Mouse (Mus musculus) embryonic facial prominence, embryonic 13.5 days (tissue): ENCODE data around the gene Gpalpp1. TPM values are rescaled to one million over a fixed set of nuclear protein-coding genes. Genes with fewer than 3 reads are reported as not detected.

Source experiments
- ATAC-seq: fragments of 200-750 bp; cut with Nextera tagmentation; 2 replicates; pipeline ENCODE4 v1.8.0; 2017; ENCODE audit warnings: low read depth; ENCODE audit not compliant: insufficient number of reproducible peaks, insufficient read depth, low FRiP score, low TSS enrichment
- H3K27ac ChIP-seq: fragments of 300-500 bp; sonication (generic); 2 replicates; pipeline ENCODE4 v1.5.1; 2015; ENCODE audit warnings: moderate library complexity, mild to moderate bottlenecking, inconsistent platforms
- H3K27me3 ChIP-seq: fragments of 300-500 bp; sonication (generic); 2 replicates; pipeline ENCODE4 v1.6.1; 2015; ENCODE audit warnings: mild to moderate bottlenecking, inconsistent platforms
- H3K36me3 ChIP-seq: fragments of 300-500 bp; sonication (generic); 2 replicates; pipeline ENCODE4 v1.6.1; 2015; ENCODE audit warnings: mild to moderate bottlenecking, inconsistent platforms
- H3K4me1 ChIP-seq: fragments of 300-500 bp; sonication (generic); 2 replicates; pipeline ENCODE4 v1.6.1; 2015; ENCODE audit warnings: inconsistent platforms
- H3K4me2 ChIP-seq: fragments of 300-500 bp; sonication (generic); 2 replicates; pipeline ENCODE4 v1.6.1; 2015; ENCODE audit warnings: moderate library complexity, mild to moderate bottlenecking, inconsistent platforms
- H3K4me3 ChIP-seq: fragments of 300-500 bp; sonication (generic); 2 replicates; pipeline ENCODE4 v1.5.1; 2015; ENCODE audit warnings: mild to moderate bottlenecking, inconsistent platforms
- H3K9ac ChIP-seq: fragments of 300-500 bp; sonication (generic); 2 replicates; pipeline ENCODE4 v1.6.1; 2015; ENCODE audit warnings: mild to moderate bottlenecking, inconsistent platforms
- H3K9me3 ChIP-seq: fragments of 300-500 bp; sonication (generic); 2 replicates; pipeline ENCODE4 v1.6.1; 2016; ENCODE audit warnings: inconsistent platforms
- WGBS: fragments of 180-500 bp; shearing (Covaris S2); methylation state at CpG from one replicate; pipeline ENCODE4 v1.1.7; 2015; ENCODE audit warnings: mixed read lengths; 5-methylcytosine and 5-hydroxymethylcytosine counted together
- polyA plus RNA-seq: library from polyadenylated mRNA; unstranded; fragments of >200 nt; fragmentation: Nextera tagmentation; extraction: Ambion mirVana; gene quantifications from 2 replicates; pipeline ENCODE4 v1.2.1, GENCODE M21; 2015

The Gpalpp1 gene
- polyA plus RNA-seq, 1 experiment from 2014 or later, result 12.7 TPM

DNA sequence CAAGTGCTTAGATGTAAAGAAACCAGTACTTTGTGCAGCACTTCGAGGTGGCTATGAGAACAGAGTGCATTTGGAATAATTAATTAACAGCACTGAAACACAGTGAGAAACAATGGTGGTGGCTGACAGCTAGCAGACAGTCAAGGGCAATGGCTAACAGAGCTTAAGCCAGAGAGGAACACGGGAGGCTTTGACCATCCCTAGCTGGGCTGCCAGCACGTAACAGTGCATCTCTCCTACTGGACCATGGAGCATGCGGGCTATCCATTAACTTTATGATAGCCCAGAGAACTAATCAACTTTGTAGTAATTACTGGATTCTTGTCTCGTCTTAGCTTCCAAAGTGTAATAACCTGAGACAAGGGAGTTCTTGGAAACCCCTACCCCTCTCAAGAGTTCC is 12.7 kb downstream of the Gpalpp1 start:
- H3K36me3 ChIP-seq, result peaks cover 73% of the 10 kb centered on the region
- H3K9ac ChIP-seq, result no peak overlapping the region
- WGBS, result 94% methylated on average over 5 of the region's 5 CpGs
- ATAC-seq, result no peak
- H3K27ac ChIP-seq, result no peak overlapping the region
- H3K4me3 ChIP-seq, result no peak overlapping the region
- no peak overlapping the region for H3K4me2 ChIP-seq
- H3K27me3 ChIP-seq, result no peaks in the 10 kb centered on the region
- H3K4me1 ChIP-seq, result no peaks in the 10 kb centered on the region
- H3K9me3 ChIP-seq, result no peaks in the 10 kb centered on the region

DNA sequence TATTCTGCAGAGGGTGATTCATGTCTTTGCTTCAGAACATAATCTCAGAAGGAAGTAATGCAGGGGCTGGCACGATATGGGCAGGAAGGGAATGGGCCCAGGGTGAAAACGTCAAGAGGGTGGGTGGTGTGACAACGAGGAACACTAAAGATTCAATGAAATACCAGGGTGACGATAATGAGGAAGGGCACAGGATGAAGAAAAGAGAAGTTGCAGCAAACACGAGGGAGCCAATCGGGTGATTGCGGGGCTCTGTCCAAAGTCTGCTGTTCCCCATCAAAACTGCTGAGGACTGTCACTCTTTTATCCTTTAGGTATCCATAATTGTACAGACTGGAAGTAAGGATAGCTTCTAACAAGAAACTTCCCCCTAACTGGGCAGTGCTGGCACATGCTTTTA is 13.3 kb downstream of the Gpalpp1 start:
- Histone ChIP-seq H3K27ac (no peak overlapping the region), H3K4me1 (no peaks in the 10 kb centered on the region), H3K36me3 (peaks cover 76% of the 10 kb centered on the region), H3K4me3 (no peak overlapping the region), H3K27me3 (no peaks in the 10 kb centered on the region), H3K9ac (no peak overlapping the region), H3K4me2 (no peak overlapping the region), H3K9me3 (no peaks in the 10 kb centered on the region)
- WGBS, result 92% methylated on average over 7 of the region's 7 CpGs
- ATAC-seq, result no peak

DNA sequence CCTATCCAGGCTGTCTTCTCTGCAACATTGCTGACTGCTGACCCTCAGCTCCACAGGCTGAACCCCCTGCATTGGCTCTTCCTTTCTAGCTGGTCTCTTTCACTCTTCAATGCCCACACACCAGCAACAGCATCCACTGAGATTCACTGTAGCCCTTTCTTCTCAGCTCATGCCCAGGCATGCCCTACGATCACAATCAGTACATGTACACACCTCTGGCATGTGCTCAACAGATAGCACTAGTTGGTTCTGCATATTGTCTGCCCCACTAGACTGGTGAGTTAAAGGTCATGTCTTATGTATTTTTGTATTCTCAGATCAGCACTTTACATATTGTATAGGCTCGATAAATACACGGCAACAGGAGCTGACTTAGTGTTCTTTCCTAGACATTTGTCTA is 26.4 kb downstream of the Gpalpp1 start:
- Histone ChIP-seq H3K4me1 (no peaks in the 10 kb centered on the region), H3K36me3 (peaks cover 3% of the 10 kb centered on the region; the same call in 1 of the 2 replicates), H3K27ac (no peak overlapping the region; the same call in 1 of the 2 replicates), H3K4me2 (no peak overlapping the region), H3K9me3 (no peaks in the 10 kb centered on the region), H3K9ac (no peak overlapping the region), H3K4me3 (no peak overlapping the region), H3K27me3 (no peaks in the 10 kb centered on the region)
- ATAC-seq, result no peak
- WGBS, result 76% methylated on average over 3 of the region's 3 CpGs

DNA sequence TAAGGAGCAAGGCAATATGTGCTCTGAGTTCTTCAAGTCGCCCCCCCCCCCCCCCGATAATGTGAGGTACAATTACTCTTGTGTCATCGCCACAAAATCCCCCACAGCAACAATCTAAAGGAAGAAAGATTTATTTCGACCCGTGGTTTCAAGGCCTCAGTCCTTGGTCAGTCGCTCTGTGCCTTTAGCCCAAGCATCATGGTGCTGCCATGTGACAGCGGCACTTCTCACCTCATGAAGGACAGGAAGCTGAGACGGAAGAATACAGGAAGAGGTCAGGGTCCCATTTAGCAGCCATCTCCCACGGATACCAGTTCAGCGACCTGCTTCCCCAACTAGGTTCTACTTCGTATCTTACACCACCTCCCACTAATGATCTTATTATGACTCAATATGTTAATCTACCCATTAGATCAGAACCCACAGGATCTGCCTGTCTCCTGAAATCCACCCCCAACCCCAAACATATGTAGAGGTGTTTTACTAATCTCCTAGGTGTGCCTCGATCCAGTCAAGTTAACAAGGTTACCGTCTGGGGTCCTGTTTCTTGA is 28.4 kb downstream of the Gpalpp1 start:
- 88% methylated on average over 13 of the region's 13 CpGs for WGBS
- Histone ChIP-seq H3K36me3 (no peaks in the 10 kb centered on the region), H3K4me3 (no peak overlapping the region), H3K9me3 (no peaks in the 10 kb centered on the region), H3K27ac (no peak overlapping the region), H3K9ac (no peak overlapping the region), H3K27me3 (no peaks in the 10 kb centered on the region), H3K4me1 (no peaks in the 10 kb centered on the region), H3K4me2 (no peak overlapping the region)
- no peak for ATAC-seq

DNA sequence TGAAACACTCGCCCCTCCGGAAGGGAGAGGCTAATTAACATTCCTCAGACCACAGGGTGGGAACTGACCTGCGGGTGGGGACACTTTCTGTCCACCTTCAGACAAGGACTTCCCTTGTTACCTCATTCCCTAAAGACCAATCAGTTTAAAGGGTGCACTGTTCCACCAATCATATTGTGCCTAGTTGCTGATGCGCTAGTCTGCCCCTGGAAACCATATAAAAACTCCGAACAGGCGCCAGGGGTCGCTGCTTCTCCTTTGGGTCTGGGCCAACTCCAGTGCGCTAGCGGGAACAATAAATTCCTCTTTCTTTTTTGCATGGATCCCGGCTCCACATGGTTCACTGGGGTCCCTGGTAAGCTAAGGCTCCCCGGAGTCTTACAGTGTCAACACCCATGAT is 29.1 kb downstream of the Gpalpp1 start:
- H3K9ac ChIP-seq, result no peak overlapping the region
- 62% methylated on average over 11 of the region's 11 CpGs for WGBS
- no peaks in the 10 kb centered on the region for H3K9me3 ChIP-seq
- no peak overlapping the region for H3K4me2 ChIP-seq
- H3K4me3 ChIP-seq, result no peak overlapping the region
- no peaks in the 10 kb centered on the region for H3K36me3 ChIP-seq
- no peak overlapping the region for H3K27ac ChIP-seq
- ATAC-seq, result no peak
- H3K27me3 ChIP-seq, result no peaks in the 10 kb centered on the region
- H3K4me1 ChIP-seq, result no peaks in the 10 kb centered on the region

DNA sequence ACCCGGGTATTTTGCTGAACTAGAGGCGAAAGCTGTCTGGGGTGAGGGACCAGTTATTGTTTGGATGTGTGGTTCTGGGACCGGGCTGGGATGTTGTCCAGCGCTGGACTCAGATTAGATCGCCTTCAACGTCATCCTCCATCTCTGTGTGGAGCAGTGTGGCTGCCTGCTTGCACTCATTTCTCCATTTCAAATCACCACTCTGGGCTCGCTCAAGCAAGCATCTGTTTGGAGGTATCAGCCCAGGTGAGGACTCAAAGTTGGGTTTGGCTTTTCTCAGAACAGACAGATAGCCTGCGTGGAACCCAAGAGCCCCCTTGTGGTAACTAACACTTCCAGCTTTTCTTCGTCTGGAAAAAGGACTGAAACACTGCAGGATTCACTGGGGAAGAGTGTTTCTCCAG is 33.5 kb downstream of the Gpalpp1 start:
- H3K9ac ChIP-seq, result no peak overlapping the region
- no peak for ATAC-seq
- no peaks in the 10 kb centered on the region for H3K4me1 ChIP-seq
- H3K27me3 ChIP-seq, result no peaks in the 10 kb centered on the region
- no peak overlapping the region for H3K4me3 ChIP-seq
- no peaks in the 10 kb centered on the region for H3K36me3 ChIP-seq
- no peak overlapping the region for H3K4me2 ChIP-seq
- 46% methylated on average over 9 of the region's 9 CpGs for WGBS
- H3K27ac ChIP-seq, result no peak overlapping the region
- no peaks in the 10 kb centered on the region for H3K9me3 ChIP-seq

DNA sequence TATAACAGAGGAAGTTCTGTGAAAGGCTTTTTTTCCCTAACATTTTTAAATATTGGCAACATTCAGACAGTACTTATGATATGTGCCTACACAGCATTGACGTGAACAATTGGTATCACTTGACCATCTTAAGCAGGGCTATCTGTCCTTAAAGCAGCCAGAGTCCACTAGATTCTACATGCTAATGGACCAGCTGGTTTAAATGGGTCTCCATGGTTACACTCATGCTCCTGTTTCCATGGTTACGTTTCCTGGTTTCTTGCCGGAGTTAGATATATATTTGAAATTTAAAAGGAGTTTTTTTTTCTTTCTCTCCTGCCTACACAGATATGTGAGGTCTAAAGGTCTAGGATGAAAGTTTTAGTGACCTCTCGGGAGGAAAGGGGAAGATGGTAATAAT is 34.0 kb downstream of the Gpalpp1 start:
- no peak overlapping the region for H3K9ac ChIP-seq
- WGBS, result 53% methylated on average over 4 of the region's 4 CpGs
- ATAC-seq, result no peak

DNA sequence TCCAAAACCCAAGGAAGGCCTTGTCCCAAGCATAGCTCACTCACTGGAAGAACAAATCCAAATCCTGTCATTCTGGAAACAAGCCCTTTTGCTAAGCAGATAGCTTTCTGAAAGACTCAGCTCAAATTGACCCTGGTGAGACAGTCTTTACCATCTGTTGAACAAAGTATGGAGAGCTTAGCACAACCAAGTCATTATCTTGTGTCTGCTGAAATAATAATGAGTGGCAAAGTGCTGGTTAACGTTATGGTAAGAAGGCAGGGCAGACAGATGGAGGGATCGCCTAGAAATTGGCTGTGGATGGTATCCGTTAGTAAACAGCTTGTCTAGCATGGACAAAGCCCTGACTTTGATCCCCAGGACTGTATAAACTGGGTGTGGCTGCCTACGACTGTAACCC is 34.8 kb downstream of the Gpalpp1 start:
- no peaks in the 10 kb centered on the region for H3K4me1 ChIP-seq
- no peak overlapping the region for H3K4me3 ChIP-seq
- no peak overlapping the region for H3K27ac ChIP-seq
- ATAC-seq, result no peak
- H3K9me3 ChIP-seq, result no peaks in the 10 kb centered on the region
- H3K36me3 ChIP-seq, result no peaks in the 10 kb centered on the region
- no peaks in the 10 kb centered on the region for H3K27me3 ChIP-seq
- no peak overlapping the region for H3K4me2 ChIP-seq
- 53% methylated on average over 4 of the region's 4 CpGs for WGBS
- H3K9ac ChIP-seq, result no peak overlapping the region

More for the DNA sequence above, 34.0 kb downstream of the Gpalpp1 start:
- H3K4me2 ChIP-seq, result no peak overlapping the region
- no peak overlapping the region for H3K27ac ChIP-seq
- no peaks in the 10 kb centered on the region for H3K9me3 ChIP-seq
- H3K4me1 ChIP-seq, result no peaks in the 10 kb centered on the region
- no peak overlapping the region for H3K4me3 ChIP-seq
- no peaks in the 10 kb centered on the region for H3K36me3 ChIP-seq
- H3K27me3 ChIP-seq, result no peaks in the 10 kb centered on the region

DNA sequence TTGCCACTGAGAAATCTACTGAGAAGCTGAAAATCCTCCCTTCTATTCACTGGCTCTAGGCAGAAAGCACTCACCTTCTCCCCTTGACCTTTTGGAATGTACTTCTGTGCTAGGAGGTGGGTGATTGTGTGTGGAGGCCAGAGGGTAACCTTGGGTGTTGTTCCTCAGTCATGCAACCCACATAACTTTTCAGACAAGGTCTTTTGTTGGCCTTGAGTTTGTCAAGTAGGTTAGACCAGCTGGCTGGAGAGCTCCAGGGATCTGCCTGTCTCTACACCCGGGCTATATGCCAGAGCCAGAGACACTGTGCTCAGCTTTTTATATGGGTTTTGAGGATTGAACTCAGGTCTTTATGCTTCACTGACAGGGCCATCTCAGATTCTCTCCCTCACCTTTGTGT is 36.4 kb downstream of the Gpalpp1 start:
- H3K4me1 ChIP-seq, result no peaks in the 10 kb centered on the region
- no peak overlapping the region for H3K9ac ChIP-seq
- 88% methylated on average over 1 of the region's 1 CpGs for WGBS
- H3K27me3 ChIP-seq, result no peaks in the 10 kb centered on the region
- no peak overlapping the region for H3K4me2 ChIP-seq
- H3K36me3 ChIP-seq, result no peaks in the 10 kb centered on the region
- no peak overlapping the region for H3K27ac ChIP-seq
- H3K9me3 ChIP-seq, result no peaks in the 10 kb centered on the region
- no peak overlapping the region for H3K4me3 ChIP-seq
- no peak for ATAC-seq

DNA sequence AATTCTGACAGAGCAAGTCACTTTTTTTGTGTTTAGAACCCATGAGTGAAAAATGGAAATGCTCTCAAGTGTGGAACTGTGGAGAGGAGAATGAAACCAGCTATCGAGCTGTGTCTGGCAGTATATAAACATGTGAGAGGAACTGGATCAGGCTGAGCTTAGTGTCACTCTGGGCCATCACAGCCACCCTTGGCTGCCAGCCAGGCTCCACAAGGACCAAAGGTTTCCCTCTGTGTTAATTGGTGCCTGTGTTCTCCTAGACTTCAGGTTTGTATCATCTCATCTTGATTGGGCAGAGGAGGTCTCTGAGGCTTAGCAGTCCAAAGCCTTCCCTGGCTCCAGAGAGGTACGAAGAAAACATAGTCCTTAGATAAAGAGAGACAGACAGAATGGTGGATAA is 37.9 kb downstream of the Gpalpp1 start:
- no peaks in the 10 kb centered on the region for H3K4me1 ChIP-seq
- no peaks in the 10 kb centered on the region for H3K36me3 ChIP-seq
- H3K27ac ChIP-seq, result no peak overlapping the region
- 80% methylated on average over 2 of the region's 2 CpGs for WGBS
- H3K4me2 ChIP-seq, result no peak overlapping the region
- H3K27me3 ChIP-seq, result no peaks in the 10 kb centered on the region
- no peak overlapping the region for H3K4me3 ChIP-seq
- H3K9ac ChIP-seq, result no peak overlapping the region
- H3K9me3 ChIP-seq, result no peaks in the 10 kb centered on the region
- no peak for ATAC-seq

DNA sequence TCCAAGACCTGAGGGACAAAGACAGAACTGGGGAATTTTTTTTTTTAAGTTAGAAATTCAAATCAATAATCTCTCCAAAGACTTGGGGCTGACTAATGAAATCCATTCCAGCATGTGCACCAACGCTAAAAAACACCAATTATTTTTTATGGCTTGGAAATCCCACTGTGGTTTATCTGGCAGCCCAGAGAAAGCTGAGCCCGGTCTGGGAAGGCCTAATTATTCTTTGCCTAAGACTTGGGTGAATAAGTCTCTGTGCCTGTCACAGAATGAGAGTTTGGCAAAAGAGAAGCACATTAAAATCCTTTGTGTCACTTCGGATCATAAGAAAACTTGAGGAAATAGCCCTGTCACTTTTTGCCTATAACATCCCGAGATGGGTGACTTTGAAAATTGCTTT is 41.3 kb downstream of the Gpalpp1 start:
- Histone ChIP-seq H3K4me3 (no peak overlapping the region), H3K27ac (no peak overlapping the region), H3K27me3 (no peaks in the 10 kb centered on the region), H3K4me1 (no peaks in the 10 kb centered on the region), H3K9me3 (no peaks in the 10 kb centered on the region), H3K36me3 (no peaks in the 10 kb centered on the region), H3K9ac (no peak overlapping the region), H3K4me2 (no peak overlapping the region)
- WGBS, result 57% methylated on average over 4 of the region's 4 CpGs
- no peak for ATAC-seq

DNA sequence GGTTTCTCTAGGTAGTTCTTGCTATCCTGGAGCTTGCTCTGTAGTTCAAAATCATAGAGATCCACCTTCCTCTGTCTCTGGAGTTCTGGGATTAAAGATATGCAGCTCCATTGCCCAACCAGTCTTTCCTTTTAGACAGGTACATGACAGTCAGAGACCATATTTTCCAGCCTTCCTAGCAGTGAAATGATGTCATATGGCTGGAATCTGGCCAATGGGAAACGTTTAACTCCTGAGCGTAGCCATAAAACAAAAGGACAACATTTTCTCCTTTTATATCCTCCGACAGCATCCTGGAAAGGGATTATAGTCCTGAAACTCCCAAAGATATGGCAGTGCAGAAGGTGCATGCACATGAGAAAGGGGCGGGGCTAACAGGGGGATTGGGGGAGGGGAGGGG is 42.3 kb downstream of the Gpalpp1 start:
- H3K9me3 ChIP-seq, result no peaks in the 10 kb centered on the region

DNA sequence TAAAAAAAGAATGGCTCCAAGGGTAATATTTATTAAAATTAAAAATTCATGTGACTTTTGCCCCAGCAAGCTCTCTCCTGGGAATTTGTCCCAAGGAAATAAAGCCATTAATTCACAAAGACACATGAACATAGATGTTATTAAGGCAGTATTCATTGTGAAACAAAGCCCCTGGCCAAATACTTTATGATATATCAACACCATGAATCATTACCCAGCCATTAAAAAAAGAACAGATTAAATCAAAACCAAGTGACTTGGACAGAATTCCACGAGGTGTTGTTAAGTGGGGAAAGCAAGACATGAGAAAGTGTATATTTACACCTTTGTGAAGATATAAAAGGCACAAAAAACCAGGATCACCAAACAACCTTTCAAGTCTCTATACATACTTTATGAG is 43.3 kb downstream of the Gpalpp1 start:
- no peak overlapping the region for H3K4me2 ChIP-seq
- 69% methylated on average over 1 of the region's 1 CpGs for WGBS
- H3K27me3 ChIP-seq, result no peaks in the 10 kb centered on the region
- H3K9ac ChIP-seq, result no peak overlapping the region
- H3K9me3 ChIP-seq, result no peaks in the 10 kb centered on the region
- no peaks in the 10 kb centered on the region for H3K4me1 ChIP-seq
- H3K4me3 ChIP-seq, result no peak overlapping the region
- no peak for ATAC-seq
- H3K27ac ChIP-seq, result no peak overlapping the region
- H3K36me3 ChIP-seq, result no peaks in the 10 kb centered on the region

More for the DNA sequence above, 42.3 kb downstream of the Gpalpp1 start:
- Histone ChIP-seq H3K27me3 (no peaks in the 10 kb centered on the region), H3K4me1 (no peaks in the 10 kb centered on the region), H3K4me2 (no peak overlapping the region), H3K4me3 (no peak overlapping the region), H3K9ac (no peak overlapping the region), H3K27ac (no peak overlapping the region), H3K36me3 (no peaks in the 10 kb centered on the region)
- 65% methylated on average over 4 of the region's 4 CpGs for WGBS
- ATAC-seq, result no peak
